Mouse (Mus musculus) lung, postnatal 10 days (tissue): ENCODE measurements around the gene Ube2q2.
A peak's percentile ranks its signal among the peaks of the same experiment; 100 is the strongest.
"Not testable (repeated sequence)": the region's sequence is repeated elsewhere in the genome, so short reads cannot be mapped to it uniquely, and the experiment has no call there.

ENCODE experiments used
- DNase-seq: peaks from one replicate; pipeline ENCODE4 v3.0.0; 2021

The Ube2q2 gene

GRCm38 (mm10) chr9:55148854-55149498 is at the start of gene Ube2q2:
Gene Ube2q2, plus strand, starts transcription at chr9:55148854.
- DNase-seq: peak; percentile 78

- no peak for DNase-seq
Measured at GRCm38 (mm10) chr9:55101117-55101516, 47.5 kb upstream of the Ube2q2 start.

GRCm38 (mm10) chr9:55102186-55102835 is 46.3 kb upstream of the Ube2q2 start:
- no peak for DNase-seq

- DNase-seq: no peak
Measured at GRCm38 (mm10) chr9:55102931-55103630, 45.6 kb upstream of the Ube2q2 start.

- peak; percentile 93 for DNase-seq
Measured at GRCm38 (mm10) chr9:55110059-55110834, 38.4 kb upstream of the Ube2q2 start.

- DNase-seq: not testable (repeated sequence)
Measured at GRCm38 (mm10) chr9:55110835-55111217, 37.8 kb upstream of the Ube2q2 start.

- DNase-seq: peak; percentile 12
Measured at GRCm38 (mm10) chr9:55114752-55115151, 33.9 kb upstream of the Ube2q2 start.

GRCm38 (mm10) chr9:55117293-55118055 is 31.2 kb upstream of the Ube2q2 start:
- no peak for DNase-seq

GRCm38 (mm10) chr9:55122586-55122985 is 26.1 kb upstream of the Ube2q2 start:
- DNase-seq: peak; percentile 17

- no peak for DNase-seq
Measured at GRCm38 (mm10) chr9:55125735-55126134, 22.9 kb upstream of the Ube2q2 start.

- DNase-seq: no peak
Measured at GRCm38 (mm10) chr9:55126295-55126694, 22.4 kb upstream of the Ube2q2 start.

- no peak for DNase-seq
Measured at GRCm38 (mm10) chr9:55131851-55132250, 16.8 kb upstream of the Ube2q2 start.

- peak; percentile 4 for DNase-seq
Measured at GRCm38 (mm10) chr9:55136576-55136975, 12.1 kb upstream of the Ube2q2 start.

- DNase-seq: no peak
Measured at GRCm38 (mm10) chr9:55137112-55137511, 11.5 kb upstream of the Ube2q2 start.

GRCm38 (mm10) chr9:55139958-55140357 is 8.7 kb upstream of the Ube2q2 start:
- peak; percentile 71 for DNase-seq

- DNase-seq: peak; percentile 55
Measured at GRCm38 (mm10) chr9:55149499-55150278, 1.0 kb downstream of the Ube2q2 start.

- no peak for DNase-seq
Measured at GRCm38 (mm10) chr9:55150279-55150726, 1.6 kb downstream of the Ube2q2 start.

GRCm38 (mm10) chr9:55151096-55151495 is 2.4 kb downstream of the Ube2q2 start:
- peak; percentile 16 for DNase-seq

- DNase-seq: no peak
Measured at GRCm38 (mm10) chr9:55152935-55153334, 4.3 kb downstream of the Ube2q2 start.

GRCm38 (mm10) chr9:55170655-55171412 is 22.2 kb downstream of the Ube2q2 start:
- DNase-seq: no peak
